Mouse (Mus musculus): ENCODE data around the gene Gpr153.

Gpr153 gene

GRCm38 (mm10) chr4:152264867-152265568 lies 9.0 kb upstream of the Gpr153 start:
- DNase-seq (ENCODE audit: low spot score) = no peak

GRCm38 (mm10) chr4:152265791-152266190 lies 8.2 kb upstream of the Gpr153 start:
- DNase-seq (ENCODE audit: low spot score) = no peak

GRCm38 (mm10) chr4:152266236-152266895 lies 7.7 kb upstream of the Gpr153 start:
- DNase-seq (ENCODE audit: low spot score) = no peak

- no peak for DNase-seq (ENCODE audit: low spot score)
Measured at GRCm38 (mm10) chr4:152267748-152268369, 6.2 kb upstream of the Gpr153 start.

- DNase-seq (ENCODE audit: low spot score) = no peak
Measured at GRCm38 (mm10) chr4:152269967-152270366, 4.1 kb upstream of the Gpr153 start.

GRCm38 (mm10) chr4:152270599-152270998 lies 3.4 kb upstream of the Gpr153 start:
- no peak for DNase-seq (ENCODE audit: low spot score)

- no peak for DNase-seq (ENCODE audit: low spot score)
Measured at GRCm38 (mm10) chr4:152271334-152271733, 2.7 kb upstream of the Gpr153 start.

GRCm38 (mm10) chr4:152272006-152272405 lies 2.0 kb upstream of the Gpr153 start:
- no peak for DNase-seq (ENCODE audit: low spot score)

- DNase-seq (ENCODE audit: low spot score) = peak; percentile 69
Measured at GRCm38 (mm10) chr4:152272449-152273049, 1.5 kb upstream of the Gpr153 start.

GRCm38 (mm10) chr4:152273191-152273590 lies 841 bp upstream of the Gpr153 start:
- DNase-seq (ENCODE audit: low spot score) = no peak

GRCm38 (mm10) chr4:152274681-152275131 lies 674 bp downstream of the Gpr153 start:
- DNase-seq (ENCODE audit: low spot score) = peak; percentile 65

GRCm38 (mm10) chr4:152276389-152277347 lies 2.6 kb downstream of the Gpr153 start:
- peak; percentile 61 for DNase-seq (ENCODE audit: low spot score)

GRCm38 (mm10) chr4:152277916-152278315 lies 3.9 kb downstream of the Gpr153 start:
- DNase-seq (ENCODE audit: low spot score) = no peak

- no peak for DNase-seq (ENCODE audit: low spot score)
Measured at GRCm38 (mm10) chr4:152278986-152279385, 5.0 kb downstream of the Gpr153 start.

GRCm38 (mm10) chr4:152281601-152282000 lies 7.6 kb downstream of the Gpr153 start:
- DNase-seq (ENCODE audit: low spot score) = no peak

GRCm38 (mm10) chr4:152282721-152283120 lies 8.7 kb downstream of the Gpr153 start:
- no peak for DNase-seq (ENCODE audit: low spot score)

GRCm38 (mm10) chr4:152283186-152283950 lies 9.3 kb downstream of the Gpr153 start:
- DNase-seq (ENCODE audit: low spot score) = peak; percentile 87

GRCm38 (mm10) chr4:152285505-152285904 lies 11.5 kb downstream of the Gpr153 start:
- peak; percentile 80 for DNase-seq (ENCODE audit: low spot score)

- DNase-seq (ENCODE audit: low spot score) = no peak
Measured at GRCm38 (mm10) chr4:152286183-152286582, 12.2 kb downstream of the Gpr153 start.

GRCm38 (mm10) chr4:152286887-152287286 lies 12.9 kb downstream of the Gpr153 start:
- peak; percentile 75 for DNase-seq (ENCODE audit: low spot score)
